Mouse (Mus musculus): ENCODE results near the gene Fbxo46.

Fbxo46 gene

GRCm38 (mm10) chr7:19165656-19166423 lies 46.2 kb downstream of the Fbxo46 start, which contains the start of gene Gipr:
Gene Gipr (minus strand): TSS chr7:19166127.
- in situ Hi-C loops (cut with MboI, MseI): no loop called here

- in situ Hi-C loops (cut with MboI, MseI): no loop called here
These were observed 47.3 kb downstream of the Fbxo46 start for GRCm38 (mm10) chr7:19166990-19167389.

- in situ Hi-C loops (cut with MboI, MseI): no loop called here
These were observed 49.8 kb downstream of the Fbxo46 start for GRCm38 (mm10) chr7:19169506-19169905.

GRCm38 (mm10) chr7:19170142-19170541 lies 50.5 kb downstream of the Fbxo46 start:
- in situ Hi-C loops (cut with MboI, MseI): no loop called here

GRCm38 (mm10) chr7:19171831-19172230 lies 52.2 kb downstream of the Fbxo46 start:
- in situ Hi-C loops (cut with MboI, MseI): no loop called here

GRCm38 (mm10) chr7:19172874-19173273 lies 53.2 kb downstream of the Fbxo46 start:
- in situ Hi-C loops (cut with MboI, MseI): no loop called here

- in situ Hi-C loops (cut with MboI, MseI): no loop called here
These were observed 56.3 kb downstream of the Fbxo46 start, which contains the start of gene Eml2 for GRCm38 (mm10) chr7:19175708-19176515. Gene Eml2 (plus strand): TSS chr7:19176421.

- in situ Hi-C loops (cut with MboI, MseI): no loop called here
These were observed 56.9 kb downstream of the Fbxo46 start for GRCm38 (mm10) chr7:19176516-19176947.

GRCm38 (mm10) chr7:19177216-19177615 lies 57.6 kb downstream of the Fbxo46 start:
- in situ Hi-C loops (cut with MboI, MseI): no loop called here

GRCm38 (mm10) chr7:19178035-19178434 lies 58.4 kb downstream of the Fbxo46 start:
- in situ Hi-C loops (cut with MboI, MseI): no loop called here

GRCm38 (mm10) chr7:19178443-19179092 lies 58.9 kb downstream of the Fbxo46 start:
- in situ Hi-C loops (cut with MboI, MseI): no loop called here

- in situ Hi-C loops (cut with MboI, MseI): no loop called here
These were observed 59.5 kb downstream of the Fbxo46 start for GRCm38 (mm10) chr7:19179173-19179572.

- in situ Hi-C loops (cut with MboI, MseI): no loop called here
These were observed 60.3 kb downstream of the Fbxo46 start for GRCm38 (mm10) chr7:19179936-19180335.

GRCm38 (mm10) chr7:19180862-19181429 lies 61.3 kb downstream of the Fbxo46 start:
- in situ Hi-C loops (cut with MboI, MseI): no loop called here

- in situ Hi-C loops (cut with MboI, MseI): no loop called here
These were observed 64.6 kb downstream of the Fbxo46 start for GRCm38 (mm10) chr7:19184250-19184649.

GRCm38 (mm10) chr7:19184758-19185157 lies 65.1 kb downstream of the Fbxo46 start:
- in situ Hi-C loops (cut with MboI, MseI): no loop called here
